Mouse (Mus musculus) liver, embryonic 14.5 days (tissue): Measurements from ENCODE around the gene Il19. TPM values are rescaled to one million over a fixed set of nuclear protein-coding genes. Genes with fewer than 3 reads are reported as not detected.

Experiments
- ATAC-seq: fragments of 200-750 bp; cut with Nextera tagmentation; 2 replicates; pipeline ENCODE4 v1.8.0; 2017; ENCODE audit warnings: moderate number of reproducible peaks, mild to moderate bottlenecking, moderate library complexity; ENCODE audit not compliant: insufficient read depth
- DNase-seq, 3 experiments: peaks; one replicate each; pipeline ENCODE4 v3.0.0-alpha.2; 2012 to 2013; ENCODE audit warnings: low read depth in 3 of 3, low spot score in 3 of 3
- H3K27ac ChIP-seq: fragments of 300-500 bp; sonication (generic); 2 replicates; pipeline ENCODE4 v1.5.1; 2014; ENCODE audit warnings: moderate library complexity, mild to moderate bottlenecking, control low read depth, inconsistent platforms
- H3K27me3 ChIP-seq: fragments of 300-500 bp; sonication (generic); 2 replicates; pipeline ENCODE4 v1.6.1; 2014; ENCODE audit warnings: mild to moderate bottlenecking, low read length, moderate library complexity; ENCODE audit not compliant: control insufficient read depth, insufficient read depth
- H3K36me3 ChIP-seq: fragments of 300-500 bp; sonication (generic); replicated peaks from 2 replicates; pipeline ENCODE4 v1.6.1; 2014; ENCODE audit warnings: low read depth; ENCODE audit not compliant: control insufficient read depth, insufficient read depth
- H3K4me1 ChIP-seq, 2 experiments: fragments of 200-500 bp in 1 of 2; fragments of 300-500 bp in 1 of 2; sonication (generic) in 1 of 2; replicated peaks; 2 replicates each; pipeline ENCODE4 v1.6.1; 2012 to 2014; ENCODE audit warnings: antibody characterized with exemption in 1 of 2, inconsistent platforms in 1 of 2, low read length in 1 of 2; ENCODE audit not compliant: control insufficient read depth in 2 of 2, insufficient read depth in 2 of 2
- H3K4me2 ChIP-seq: fragments of 300-500 bp; sonication (generic); 2 replicates; pipeline ENCODE4 v1.6.1; 2014; ENCODE audit warnings: low read depth, mild to moderate bottlenecking, control low read depth, moderate library complexity
- H3K4me3 ChIP-seq, 2 experiments: fragments of 200-500 bp in 1 of 2; fragments of 300-500 bp in 1 of 2; sonication (generic) in 1 of 2; 2 replicates each; pipeline ENCODE4 v1.5.1; 2012 to 2014; ENCODE audit warnings: low read depth in 2 of 2, low read length in 2 of 2, mild to moderate bottlenecking in 2 of 2, control low read depth in 1 of 2, inconsistent platforms in 1 of 2, moderate library complexity in 1 of 2; ENCODE audit not compliant: insufficient read depth in 1 of 2
- H3K9ac ChIP-seq: fragments of 300-500 bp; sonication (generic); replicated peaks from 2 replicates; pipeline ENCODE4 v1.6.1; 2014; ENCODE audit warnings: mild to moderate bottlenecking, control low read depth, moderate library complexity
- H3K9me3 ChIP-seq: fragments of 300-500 bp; sonication (generic); 2 replicates; pipeline ENCODE4 v1.6.1; 2016; ENCODE audit warnings: low read length, mixed read lengths; ENCODE audit not compliant: control insufficient read depth
- CTCF ChIP-seq: IDR thresholded peaks from 2 replicates; pipeline ENCODE4 v1.5.1; 2016; ENCODE audit warnings: antibody characterized with exemption, low read depth, control low read depth
- EP300 ChIP-seq: IDR thresholded peaks from 2 replicates; pipeline ENCODE4 v1.6.1; 2016; ENCODE audit warnings: antibody characterized with exemption, low read depth
- WGBS: fragments of 180-500 bp; shearing (Covaris S2); extraction: QIAGEN DNeasy Blood & Tissue Kit; methylation state at CpG from one replicate; pipeline ENCODE4 v1.1.7; 2014; ENCODE audit not compliant: insufficient replicate concordance; 5-methylcytosine and 5-hydroxymethylcytosine counted together
- polyA plus RNA-seq, 2 experiments: library from polyadenylated mRNA; depleted of rRNA in 1 of 2; stranded (reverse) in 1 of 2; unstranded in 1 of 2; fragments of >200 nt; fragmentation: Nextera tagmentation in 1 of 2; extraction: Ambion mirVana in 1 of 2; gene quantifications; 2 replicates each; pipeline versions ENCODE4 v1.2.1 to v1.2.3; 2012 to 2014

The Il19 gene
- polyA plus RNA-seq, 2 experiments, result not detected

DNA sequence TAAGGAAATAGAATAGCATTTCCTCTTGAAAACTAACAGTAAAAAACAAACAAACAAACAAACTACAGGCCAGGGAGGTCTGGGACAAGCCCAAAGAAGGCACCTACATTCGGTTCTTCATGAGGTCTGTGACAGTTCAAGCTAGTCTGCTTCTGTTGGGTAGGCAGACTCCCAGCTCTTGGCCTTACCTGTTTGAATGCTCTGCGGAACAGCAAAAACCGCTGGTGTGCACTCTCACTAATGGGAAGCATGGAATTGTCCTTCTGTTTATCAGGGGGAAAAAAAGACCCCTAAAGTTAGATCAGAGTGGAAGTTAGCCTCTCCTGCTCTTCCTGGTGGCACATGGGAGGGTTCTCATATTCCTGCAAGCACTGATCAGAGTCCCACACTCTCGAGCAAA, 56.8 kb downstream of the Il19 start:
- TF ChIP-seq EP300, result no peak
- no peak for TF ChIP-seq CTCF
- Histone ChIP-seq H3K9ac (no peak overlapping the region), H3K27me3 (peaks cover 3% of the 10 kb centered on the region), H3K36me3 (no peaks in the 10 kb centered on the region), H3K4me3 (no peak overlapping the region), H3K4me2 (no peak overlapping the region), H3K27ac (no peak overlapping the region), H3K9me3 (no peaks in the 10 kb centered on the region), H3K4me1 (no peaks in the 10 kb centered on the region)
- 60% methylated on average over 4 of the region's 4 CpGs for WGBS
- ATAC-seq, result no peak
- no peak for DNase-seq

Other genes with a start within 250 kb of the Il19 start
- not detected in 2 replicates for gene Gm29427, start 224.3 kb downstream of the Il19 start, polyA plus RNA-seq (2012; rRNA removed)
- gene Gm29427, start 224.3 kb downstream of the Il19 start, polyA plus RNA-seq (2014; fragmentation: Nextera tagmentation; extraction: Ambion mirVana), result not detected in 2 replicates
- 4.3 and 5.8 TPM in 2 replicates for gene Yod1, start 222.8 kb downstream of the Il19 start, polyA plus RNA-seq (2012; rRNA removed)
- 19.0 and 22.8 TPM in 2 replicates for gene Yod1, start 222.8 kb downstream of the Il19 start, polyA plus RNA-seq (2014; fragmentation: Nextera tagmentation; extraction: Ambion mirVana)
- gene Pfkfb2, start 210.9 kb downstream of the Il19 start, polyA plus RNA-seq (2012; rRNA removed), result 6.4 and 7.2 TPM in 2 replicates
- 1.7 and 3.6 TPM in 2 replicates for gene Pfkfb2, start 210.9 kb downstream of the Il19 start, polyA plus RNA-seq (2014; fragmentation: Nextera tagmentation; extraction: Ambion mirVana)
- 3.6 and 3.7 TPM in 2 replicates for gene AA986860, start 208.1 kb downstream of the Il19 start, polyA plus RNA-seq (2012; rRNA removed)
- gene AA986860, start 208.1 kb downstream of the Il19 start, polyA plus RNA-seq (2014; fragmentation: Nextera tagmentation; extraction: Ambion mirVana), result 5.3 and 8.7 TPM in 2 replicates
- not detected in 2 replicates for gene Fcamr, start 139.2 kb downstream of the Il19 start, polyA plus RNA-seq (2012; rRNA removed)
- gene Fcamr, start 139.2 kb downstream of the Il19 start, polyA plus RNA-seq (2014; fragmentation: Nextera tagmentation; extraction: Ambion mirVana), result not detected in 2 replicates
- gene Pigr, start 113.4 kb downstream of the Il19 start, polyA plus RNA-seq (2012; rRNA removed), result 0.13 and 0.21 TPM in 2 replicates
- gene Pigr, start 113.4 kb downstream of the Il19 start, polyA plus RNA-seq (2014; fragmentation: Nextera tagmentation; extraction: Ambion mirVana), result 0.14 and 0.19 TPM in 2 replicates
- gene Fcmr, start 74.4 kb downstream of the Il19 start, polyA plus RNA-seq (2012; rRNA removed), result 0.16 TPM in 1 of 2 replicates, not detected in the other
- not detected in 2 replicates for gene Fcmr, start 74.4 kb downstream of the Il19 start, polyA plus RNA-seq (2014; fragmentation: Nextera tagmentation; extraction: Ambion mirVana)
- not detected in 2 replicates for gene Il24, start 52.7 kb downstream of the Il19 start, polyA plus RNA-seq (2012; rRNA removed)
- gene Il24, start 52.7 kb downstream of the Il19 start, polyA plus RNA-seq (2014; fragmentation: Nextera tagmentation; extraction: Ambion mirVana), result not detected in 2 replicates
- not detected in 2 replicates for gene Il20, start 28.7 kb downstream of the Il19 start, polyA plus RNA-seq (2012; rRNA removed)
- gene Il20, start 28.7 kb downstream of the Il19 start, polyA plus RNA-seq (2014; fragmentation: Nextera tagmentation; extraction: Ambion mirVana), result not detected in 2 replicates
- gene Il10, start 79.7 kb upstream of the Il19 start, polyA plus RNA-seq (2012; rRNA removed), result 0.03 TPM in 2 replicates
- not detected in 2 replicates for gene Il10, start 79.7 kb upstream of the Il19 start, polyA plus RNA-seq (2014; fragmentation: Nextera tagmentation; extraction: Ambion mirVana)
- gene Mapkapk2, start 157.7 kb upstream of the Il19 start, polyA plus RNA-seq (2012; rRNA removed), result 10.3 and 12.9 TPM in 2 replicates
- 12.8 and 13.6 TPM in 2 replicates for gene Mapkapk2, start 157.7 kb upstream of the Il19 start, polyA plus RNA-seq (2014; fragmentation: Nextera tagmentation; extraction: Ambion mirVana)
- 8.5 and 10.6 TPM in 2 replicates for gene Dyrk3, start 198.2 kb upstream of the Il19 start, polyA plus RNA-seq (2012; rRNA removed)
- 14.3 and 14.9 TPM in 2 replicates for gene Dyrk3, start 198.2 kb upstream of the Il19 start, polyA plus RNA-seq (2014; fragmentation: Nextera tagmentation; extraction: Ambion mirVana)
- gene Eif2d, start 213.1 kb upstream of the Il19 start, polyA plus RNA-seq (2012; rRNA removed), result 15.8 and 19.0 TPM in 2 replicates
- gene Eif2d, start 213.1 kb upstream of the Il19 start, polyA plus RNA-seq (2014; fragmentation: Nextera tagmentation; extraction: Ambion mirVana), result 29.2 and 30.1 TPM in 2 replicates